Mouse (Mus musculus): ENCODE data around the gene Gnmt.

Gnmt gene

GRCm38 (mm10) chr17:46724477-46725084 lies 4.4 kb downstream of the Gnmt start:
- TF ChIP-seq GATA4 (IDR thresholded peaks at IDR 0.05; ENCODE audit: insufficient replicate concordance, low read length) = no peak

GRCm38 (mm10) chr17:46721077-46721476 lies 7.9 kb downstream of the Gnmt start:
- no peak for TF ChIP-seq GATA4 (IDR thresholded peaks at IDR 0.05; ENCODE audit: insufficient replicate concordance, low read length)

- no peak for TF ChIP-seq GATA4 (IDR thresholded peaks at IDR 0.05; ENCODE audit: insufficient replicate concordance, low read length)
Measured at GRCm38 (mm10) chr17:46714756-46715481, 14.0 kb downstream of the Gnmt start.

- no peak for TF ChIP-seq GATA4 (IDR thresholded peaks at IDR 0.05; ENCODE audit: insufficient replicate concordance, low read length)
Measured at GRCm38 (mm10) chr17:46713849-46714248, 15.1 kb downstream of the Gnmt start.

- TF ChIP-seq GATA4 (IDR thresholded peaks at IDR 0.05; ENCODE audit: insufficient replicate concordance, low read length) = no peak
Measured at GRCm38 (mm10) chr17:46712442-46712841, 16.5 kb downstream of the Gnmt start.

GRCm38 (mm10) chr17:46711612-46712271 lies 17.2 kb downstream of the Gnmt start:
- TF ChIP-seq GATA4 (IDR thresholded peaks at IDR 0.05; ENCODE audit: insufficient replicate concordance, low read length) = no peak

GRCm38 (mm10) chr17:46710959-46711597 lies 17.9 kb downstream of the Gnmt start, which contains the start of gene Pex6:
TSS of gene Pex6 (plus strand) at chr17:46711463.
- TF ChIP-seq GATA4 (IDR thresholded peaks at IDR 0.05; ENCODE audit: insufficient replicate concordance, low read length) = no peak; the same call in 1 of the 2 replicates

GRCm38 (mm10) chr17:46706375-46707089 lies 22.4 kb downstream of the Gnmt start:
- no peak for TF ChIP-seq GATA4 (IDR thresholded peaks at IDR 0.05; ENCODE audit: insufficient replicate concordance, low read length)

- no peak for TF ChIP-seq GATA4 (IDR thresholded peaks at IDR 0.05; ENCODE audit: insufficient replicate concordance, low read length)
Measured at GRCm38 (mm10) chr17:46704887-46705835, 23.8 kb downstream of the Gnmt start, which contains the start of gene Ppp2r5d. TSS of gene Ppp2r5d (minus strand) at chr17:46705111.

GRCm38 (mm10) chr17:46703971-46704886 lies 24.7 kb downstream of the Gnmt start:
- no peak for TF ChIP-seq GATA4 (IDR thresholded peaks at IDR 0.05; ENCODE audit: insufficient replicate concordance, low read length)

- TF ChIP-seq GATA4 (IDR thresholded peaks at IDR 0.05; ENCODE audit: insufficient replicate concordance, low read length) = no peak
Measured at GRCm38 (mm10) chr17:46702506-46702905, 26.5 kb downstream of the Gnmt start.

- no peak for TF ChIP-seq GATA4 (IDR thresholded peaks at IDR 0.05; ENCODE audit: insufficient replicate concordance, low read length)
Measured at GRCm38 (mm10) chr17:46702100-46702499, 26.9 kb downstream of the Gnmt start.

GRCm38 (mm10) chr17:46701489-46701888 lies 27.5 kb downstream of the Gnmt start:
- no peak for TF ChIP-seq GATA4 (IDR thresholded peaks at IDR 0.05; ENCODE audit: insufficient replicate concordance, low read length)

All from liver, adult (tissue).